Mouse (Mus musculus): ENCODE results near the gene B9d2.
A peak's percentile ranks its signal among the peaks of the same experiment; 100 is the strongest.
"Not testable (repeated sequence)": the region's sequence is repeated elsewhere in the genome, so short reads cannot be mapped to it uniquely, and the experiment has no call there.

B9d2 gene

DNA sequence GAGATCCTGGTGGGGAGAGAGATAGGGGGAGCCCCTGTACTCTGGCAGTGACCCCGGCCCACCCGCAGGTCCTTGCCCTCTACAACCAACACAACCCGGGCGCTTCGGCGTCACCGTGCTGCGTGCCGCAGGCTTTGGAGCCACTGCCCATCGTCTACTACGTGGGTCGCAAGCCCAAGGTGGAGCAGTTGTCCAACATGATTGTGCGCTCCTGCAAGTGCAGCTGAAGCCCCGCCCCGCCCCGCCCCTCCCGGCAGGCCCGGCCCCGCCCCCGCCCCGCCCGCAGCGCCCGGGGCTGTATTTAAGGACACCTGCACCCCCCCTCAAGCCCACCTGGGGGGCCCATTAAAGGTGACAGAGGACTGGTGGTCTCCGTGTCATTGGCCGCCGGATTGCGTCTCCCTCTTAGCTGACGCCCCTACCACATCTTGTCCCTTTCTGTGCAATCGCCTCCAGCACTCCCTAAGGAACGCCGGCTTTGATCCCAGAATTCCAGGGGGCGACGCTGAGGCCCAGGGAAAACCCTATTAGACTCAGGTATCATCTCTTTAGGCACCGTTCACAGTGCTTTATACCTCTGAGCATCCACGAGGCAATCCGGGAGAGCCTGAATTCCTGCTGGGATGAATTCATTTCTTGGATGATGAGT lies 24.3 kb downstream of the B9d2 start:
- DNase-seq (ENCODE audit: low spot score) = no peak

- DNase-seq (ENCODE audit: low spot score) = no peak
These were observed 25.2 kb downstream of the B9d2 start for GRCm38 (mm10) chr7:25705801-25706251.

DNA sequence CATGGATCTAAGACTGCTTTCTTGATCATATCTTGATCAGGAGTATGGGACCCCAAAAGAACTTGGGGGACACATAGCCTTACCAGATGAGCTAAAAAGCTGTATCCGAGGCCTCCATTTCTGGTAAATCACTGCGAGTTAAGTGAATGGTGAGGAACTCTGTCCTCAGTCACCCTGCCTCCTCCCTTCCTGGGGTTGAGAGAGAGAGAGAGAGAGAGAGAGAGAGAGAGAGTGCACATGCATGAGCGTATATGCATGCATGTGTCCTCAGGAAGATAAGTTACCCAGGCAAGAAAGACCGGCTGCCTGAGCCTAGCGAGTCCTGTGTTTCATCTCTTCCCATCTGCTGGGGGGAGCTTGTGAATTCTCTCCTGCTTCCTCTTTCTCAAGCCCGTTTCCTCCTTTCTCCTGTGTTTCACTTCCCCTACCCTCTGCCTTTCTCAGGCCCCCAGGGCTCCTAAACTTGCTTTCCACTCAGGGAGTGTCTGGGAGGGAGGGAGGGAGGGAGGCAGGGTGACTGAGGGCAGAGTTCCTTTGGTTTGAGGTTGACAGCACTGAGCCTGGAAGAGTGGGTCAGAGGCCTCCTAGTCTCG lies 26.1 kb downstream of the B9d2 start:
- DNase-seq (ENCODE audit: low spot score) = no peak

DNA sequence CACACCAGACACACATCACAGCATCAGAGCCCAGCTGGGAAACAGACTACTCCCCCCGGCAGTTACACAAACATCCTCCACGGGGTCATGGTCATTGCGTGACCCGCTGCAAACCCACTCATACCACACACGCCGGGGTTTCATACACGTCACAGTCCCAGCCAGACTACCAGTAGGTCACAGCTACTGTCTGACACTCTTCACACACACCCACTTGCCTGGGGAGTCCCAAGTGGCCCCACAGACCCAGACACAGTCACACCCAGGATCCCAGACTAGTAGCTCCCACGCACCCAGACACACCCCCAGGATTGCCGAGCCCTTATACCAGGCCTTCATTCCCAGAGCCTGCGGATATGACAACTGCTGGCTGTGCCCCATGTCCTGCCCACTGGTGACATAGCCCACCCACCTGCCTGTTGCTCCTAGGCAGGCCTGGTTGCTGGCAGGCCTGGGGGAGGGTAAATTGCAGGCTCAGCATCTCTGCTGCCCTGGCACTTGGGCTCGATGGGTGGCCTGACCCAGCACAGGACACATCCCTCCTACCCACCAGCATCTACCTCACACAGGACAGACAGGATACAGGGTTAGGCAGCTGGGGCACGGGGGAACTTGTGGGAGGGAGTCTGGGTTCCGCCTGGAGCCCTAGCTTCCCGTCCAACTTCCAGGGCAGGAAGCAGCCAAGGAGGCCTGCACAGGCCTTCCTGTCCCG lies 27.2 kb downstream of the B9d2 start:
- peak; percentile 23 for DNase-seq (ENCODE audit: low spot score)

GRCm38 (mm10) chr7:25709961-25710360 lies 29.4 kb downstream of the B9d2 start:
- DNase-seq (ENCODE audit: low spot score) = no peak

- peak; percentile 27 for DNase-seq (ENCODE audit: low spot score)
These were observed 30.0 kb downstream of the B9d2 start for GRCm38 (mm10) chr7:25710519-25711130.

DNA sequence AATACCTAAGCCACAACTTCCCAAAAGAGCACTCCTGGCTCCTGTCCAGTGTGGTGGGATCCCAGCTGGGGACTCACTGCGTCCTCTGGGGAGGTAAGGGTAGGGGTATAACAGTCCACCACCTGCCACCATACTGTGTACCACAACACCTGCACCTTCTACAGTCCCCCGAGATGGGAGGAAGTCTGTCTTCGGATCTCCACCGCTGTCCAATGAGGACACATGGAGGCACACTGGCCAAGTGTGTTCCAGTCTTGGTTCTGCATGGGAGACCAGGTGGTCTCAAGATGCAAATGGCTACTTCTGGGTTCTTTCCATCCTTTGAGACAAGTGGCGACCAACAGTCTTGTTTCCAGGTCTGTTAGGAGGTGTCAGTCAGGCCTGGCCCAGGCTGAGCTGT lies 30.6 kb downstream of the B9d2 start:
- DNase-seq (ENCODE audit: low spot score) = no peak

GRCm38 (mm10) chr7:25711731-25712197 lies 31.2 kb downstream of the B9d2 start:
- peak; percentile 94 for DNase-seq (ENCODE audit: low spot score)

- DNase-seq (ENCODE audit: low spot score) = no peak
These were observed 32.2 kb downstream of the B9d2 start for GRCm38 (mm10) chr7:25712801-25713200.

DNA sequence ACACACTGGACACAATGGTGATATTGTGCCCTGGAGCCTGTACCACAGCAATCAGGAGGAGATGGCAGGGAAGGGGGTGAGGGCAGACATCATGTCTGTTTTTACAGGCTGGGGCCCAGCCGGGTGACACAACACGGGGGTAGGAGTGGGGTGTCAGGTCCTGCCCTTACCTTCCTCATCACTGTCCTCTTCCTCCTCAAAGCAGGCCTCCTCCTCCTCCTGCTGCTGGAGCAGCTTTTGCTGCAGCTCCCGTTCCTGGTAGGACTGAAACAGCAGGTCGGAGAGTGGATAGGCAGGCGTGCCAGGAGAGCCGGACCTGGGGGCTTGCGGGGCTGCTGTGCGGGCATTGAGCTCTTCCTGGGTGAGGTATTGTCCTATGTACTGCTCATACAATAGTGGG lies 34.0 kb downstream of the B9d2 start:
- DNase-seq (ENCODE audit: low spot score) = no peak

DNA sequence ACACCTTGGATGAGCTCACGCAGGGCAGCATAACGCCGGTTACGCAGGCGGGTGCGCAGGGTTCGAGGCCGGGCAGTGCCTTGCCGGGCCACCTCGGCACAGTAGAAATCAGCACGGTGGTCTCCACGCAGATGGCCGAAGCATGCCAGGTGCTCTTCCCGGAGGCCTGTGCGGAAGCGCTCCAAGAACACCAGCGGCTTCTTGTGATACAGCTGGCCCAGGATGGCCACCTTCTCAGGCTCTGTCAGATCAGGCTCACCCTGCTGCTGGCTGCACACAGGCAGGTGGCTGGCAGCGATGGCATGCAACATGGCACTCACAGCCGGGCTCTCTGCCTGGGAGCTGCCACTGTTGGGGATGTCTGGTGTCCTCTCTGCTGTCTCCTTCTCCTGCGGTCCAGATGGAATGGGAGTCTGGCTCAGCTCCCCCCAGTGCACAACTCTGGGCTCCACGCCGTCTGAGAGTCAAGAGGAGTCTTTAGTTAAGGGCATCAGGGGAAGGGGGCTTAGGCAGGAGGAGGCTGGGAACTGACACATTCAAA lies 35.2 kb downstream of the B9d2 start:
- DNase-seq (ENCODE audit: low spot score) = no peak

DNA sequence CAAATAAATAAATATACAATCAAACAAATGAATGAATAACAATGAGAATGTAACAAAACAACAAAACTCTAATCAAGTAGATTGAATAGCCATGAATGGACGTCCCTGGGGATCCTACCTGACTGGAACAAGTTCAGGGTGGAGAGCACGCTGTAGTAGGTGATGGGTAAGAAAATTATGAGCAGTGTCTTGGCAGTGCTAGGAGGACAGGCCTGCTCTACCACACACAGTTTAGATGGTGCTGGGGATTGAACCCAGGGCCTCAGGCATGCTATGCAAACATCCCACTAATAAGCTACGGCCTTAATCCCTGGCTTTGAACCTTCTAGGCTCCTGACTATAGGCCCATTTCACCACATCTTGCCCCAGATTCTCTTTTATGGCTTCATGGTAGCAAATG lies 36.9 kb downstream of the B9d2 start:
- no peak for DNase-seq (ENCODE audit: low spot score)

- peak; percentile 89 for DNase-seq (ENCODE audit: low spot score)
These were observed 38.3 kb downstream of the B9d2 start, which contains the start of gene Ccdc97 for GRCm38 (mm10) chr7:25718788-25719417. Ccdc97 (minus strand) TSS chr7:25719088.

- DNase-seq (ENCODE audit: low spot score) = peak; percentile 74
These were observed 39.4 kb downstream of the B9d2 start for GRCm38 (mm10) chr7:25719761-25720610.

GRCm38 (mm10) chr7:25720760-25721159 lies 40.2 kb downstream of the B9d2 start:
- DNase-seq (ENCODE audit: low spot score) = no peak

GRCm38 (mm10) chr7:25721776-25722175 lies 41.2 kb downstream of the B9d2 start:
- not testable (repeated sequence) for DNase-seq (ENCODE audit: low spot score)

GRCm38 (mm10) chr7:25725886-25726285 lies 45.3 kb downstream of the B9d2 start:
- DNase-seq (ENCODE audit: low spot score) = no peak

- no peak for DNase-seq (ENCODE audit: low spot score)
These were observed 47.2 kb downstream of the B9d2 start for GRCm38 (mm10) chr7:25727800-25728199.

GRCm38 (mm10) chr7:25729396-25729795 lies 48.8 kb downstream of the B9d2 start:
- peak; percentile 77 for DNase-seq (ENCODE audit: low spot score)

DNA sequence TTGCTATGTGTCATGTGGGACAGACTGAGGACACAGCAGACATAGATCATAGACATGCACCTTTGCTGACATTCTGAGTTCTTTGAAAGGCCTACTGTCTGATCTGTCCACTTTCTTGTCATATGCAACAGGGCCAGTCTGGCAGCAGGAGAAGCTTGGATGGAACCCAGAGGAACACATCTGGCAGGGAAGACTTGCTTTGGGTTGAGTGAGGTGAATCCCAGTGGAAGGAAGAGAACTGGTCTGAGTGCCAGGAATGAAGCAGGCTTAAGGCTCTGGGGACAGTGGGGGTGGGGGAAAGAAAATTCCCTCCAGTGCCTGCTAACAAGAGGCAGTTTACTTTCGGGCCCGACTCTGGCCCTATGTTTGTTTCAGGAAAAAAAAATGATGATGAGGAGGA lies 49.3 kb downstream of the B9d2 start:
- peak; percentile 57 for DNase-seq (ENCODE audit: low spot score)
